Mouse (Mus musculus): ENCODE measurements around the gene Atxn2l. TPM values are rescaled to one million over a fixed set of nuclear protein-coding genes. Genes with fewer than 3 reads are reported as not detected.

Gene Atxn2l
- polyA plus RNA-seq, 1 experiment from 2014 or later = 43.8 TPM

DNA sequence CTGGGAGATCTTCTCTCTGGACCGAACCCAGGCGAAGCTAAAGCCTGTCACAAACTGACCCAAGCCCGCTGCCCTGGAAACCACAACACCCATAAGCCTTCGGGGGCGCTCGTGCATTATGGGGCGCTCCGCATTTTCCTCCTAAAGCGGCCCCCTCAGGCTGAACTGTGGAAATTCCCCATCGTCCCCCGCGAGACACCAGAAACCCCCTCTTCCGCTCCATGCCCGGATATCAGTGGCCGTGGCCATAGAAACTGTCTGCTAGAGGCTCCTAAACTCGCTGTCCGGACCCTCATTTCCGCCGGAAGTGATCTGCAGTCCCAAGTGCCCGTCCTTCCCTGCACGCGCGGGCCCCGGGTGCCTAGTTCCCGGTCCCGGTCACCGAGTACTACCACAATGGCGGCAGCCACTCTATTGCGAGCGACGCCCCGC is 16.2 kb downstream of the Atxn2l start, which contains the start of gene Tufm:
Gene Tufm, plus strand, starts transcription at position 310 of the 432 bp plus-strand sequence.
- Histone ChIP-seq H3K9me3 (no peaks in the 10 kb centered on the region), H3K4me2 (replicated peaks) (peak within 1 kb of the TSS; percentile 79), H3K27ac (peak within 1 kb of the TSS; percentile 77), H3K4me1 (replicated peaks) (peaks cover 5% of the 10 kb centered on the region), H3K27me3 (replicated peaks) (no peaks in the 10 kb centered on the region), H3K9ac (peak within 1 kb of the TSS; percentile 66), H3K36me3 (peaks cover 13% of the 10 kb centered on the region), H3K4me3 (replicated peaks) (peak within 1 kb of the TSS; percentile 67)
- under 1% methylated on average over 32 of the region's 32 CpGs for WGBS
- ATAC-seq = peak; percentile 90

DNA sequence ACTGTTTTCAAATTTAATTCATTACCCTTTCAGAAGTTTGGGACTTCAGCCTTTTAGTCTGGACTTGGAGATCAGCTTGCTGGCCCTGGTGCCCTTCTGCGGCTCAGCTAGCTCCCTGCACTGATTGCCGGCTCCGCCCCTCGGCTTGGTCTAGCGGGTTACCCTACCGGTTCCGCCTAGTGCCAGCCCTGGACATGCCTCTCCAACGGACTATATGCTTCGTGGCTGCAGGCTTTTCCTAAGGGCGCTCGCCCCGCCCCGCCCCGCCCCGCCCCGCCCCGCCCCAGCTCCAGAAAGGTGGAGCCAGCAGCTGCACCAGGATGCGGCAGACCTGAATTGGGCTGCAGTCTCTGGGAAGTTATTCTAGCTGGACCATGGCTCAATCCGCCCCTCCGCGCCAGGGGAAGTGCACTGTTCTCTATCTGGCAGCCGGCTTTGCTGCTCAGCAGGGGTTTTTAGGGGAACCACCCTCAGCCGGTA is 20.8 kb downstream of the Atxn2l start:
- peak; percentile 92 for ATAC-seq
- no peaks in the 10 kb centered on the region for H3K4me1 ChIP-seq (replicated peaks)
- peak overlapping the region; percentile 32; the same call in 1 of the 2 replicates for H3K9ac ChIP-seq
- no peaks in the 10 kb centered on the region for H3K27me3 ChIP-seq (replicated peaks)
- peak overlapping the region; percentile 87 for H3K27ac ChIP-seq
- no peaks in the 10 kb centered on the region for H3K36me3 ChIP-seq
- H3K4me3 ChIP-seq (replicated peaks) = peak overlapping the region; percentile 38
- H3K9me3 ChIP-seq = no peaks in the 10 kb centered on the region
- WGBS = under 1% methylated on average over 23 of the region's 23 CpGs
- peak overlapping the region; percentile 86 for H3K4me2 ChIP-seq (replicated peaks)

DNA sequence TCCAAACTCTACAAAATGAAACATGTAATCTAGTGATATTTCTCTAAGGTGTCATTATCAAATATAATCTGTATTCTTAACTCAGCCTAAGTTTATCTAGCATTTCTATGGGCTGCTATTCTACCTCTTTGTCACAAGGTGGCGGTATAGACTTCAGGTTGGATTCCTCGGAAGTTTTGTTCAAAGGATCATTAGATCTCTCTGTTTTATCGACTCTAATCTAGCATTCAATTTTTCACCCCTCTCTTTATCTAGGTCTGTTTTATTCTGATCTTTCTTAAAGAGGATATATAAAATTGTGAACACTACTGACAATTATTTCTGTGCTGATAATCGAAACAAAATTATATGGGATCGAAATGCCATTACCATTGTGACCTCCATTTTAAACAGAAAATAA is 21.5 kb downstream of the Atxn2l start:
- no peak for ATAC-seq
- Histone ChIP-seq H3K9me3 (no peaks in the 10 kb centered on the region), H3K27me3 (replicated peaks) (no peaks in the 10 kb centered on the region), H3K27ac (no peak overlapping the region), H3K4me3 (replicated peaks) (no peak overlapping the region), H3K9ac (no peak overlapping the region), H3K4me2 (replicated peaks) (no peak overlapping the region), H3K36me3 (no peaks in the 10 kb centered on the region), H3K4me1 (replicated peaks) (no peaks in the 10 kb centered on the region)
- WGBS = 22% methylated on average over 5 of the region's 5 CpGs

DNA sequence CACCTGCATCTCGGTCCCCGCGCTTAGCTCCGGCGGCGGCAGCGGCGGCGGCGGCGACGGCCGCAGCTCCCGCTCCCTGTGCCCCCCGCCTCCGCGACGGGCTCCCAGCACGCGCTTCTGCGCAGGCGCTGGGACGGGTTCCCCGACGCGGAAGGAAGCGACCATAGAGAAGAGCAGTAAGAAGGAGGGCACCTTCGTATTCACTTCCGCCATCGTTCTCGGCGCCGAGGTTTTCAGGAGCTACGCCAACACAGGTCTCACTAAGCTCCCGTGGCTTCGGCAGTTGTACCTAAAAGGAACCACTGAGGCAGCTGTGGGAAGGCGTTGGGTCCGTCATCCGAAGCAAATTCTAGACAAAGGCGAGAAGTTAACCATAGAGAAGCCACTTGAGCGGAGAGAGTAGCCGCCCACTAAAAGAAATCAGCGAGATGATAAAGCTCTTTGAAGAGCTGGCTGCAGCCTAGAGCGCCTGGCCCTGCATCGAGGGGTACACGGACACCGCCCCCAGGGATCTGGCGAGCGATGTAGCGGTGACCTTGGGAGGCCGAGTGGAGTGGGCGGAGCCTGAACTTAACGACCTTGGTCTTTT is 28.1 kb downstream of the Atxn2l start, which contains the start of gene Sh2b1:
Gene Sh2b1, minus strand, starts transcription at position 432 of the 589 bp plus-strand sequence.
- H3K27me3 ChIP-seq (replicated peaks) = no peaks in the 10 kb centered on the region
- peak within 1 kb of the TSS; percentile 85 for H3K4me2 ChIP-seq (replicated peaks)
- H3K9me3 ChIP-seq = no peaks in the 10 kb centered on the region
- H3K36me3 ChIP-seq = peaks cover 21% of the 10 kb centered on the region
- peaks cover 10% of the 10 kb centered on the region for H3K4me1 ChIP-seq (replicated peaks)
- peak within 1 kb of the TSS; percentile 86 for H3K4me3 ChIP-seq (replicated peaks)
- ATAC-seq = peak; percentile 95
- WGBS = under 1% methylated on average over 53 of the region's 53 CpGs
- H3K27ac ChIP-seq = peak within 1 kb of the TSS; percentile 92
- peak within 1 kb of the TSS; percentile 98 for H3K9ac ChIP-seq

DNA sequence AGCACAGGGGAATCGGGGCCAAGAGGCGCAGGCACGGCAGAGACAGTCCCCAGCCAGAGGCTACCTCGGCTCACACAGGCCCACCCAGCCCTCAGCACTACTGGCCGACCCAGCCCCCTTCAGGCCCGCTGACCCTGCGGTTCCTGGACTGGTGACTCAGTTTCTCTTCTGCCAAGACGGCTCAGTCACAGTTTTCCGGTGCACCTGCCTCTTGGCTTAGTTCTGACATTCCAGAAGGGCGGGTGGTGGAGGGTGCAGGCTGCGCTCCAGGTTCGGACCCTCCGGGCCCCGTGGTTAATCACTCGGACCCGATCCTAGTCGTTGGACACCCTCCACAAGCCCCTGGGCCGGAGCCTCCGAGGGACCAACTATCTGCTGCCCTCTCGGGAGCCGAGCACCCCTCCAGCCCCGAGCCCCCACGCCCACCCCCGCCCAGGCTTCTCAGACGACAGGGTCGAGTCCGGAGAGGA is 28.7 kb downstream of the Atxn2l start:
- no peaks in the 10 kb centered on the region for H3K27me3 ChIP-seq (replicated peaks)
- peak overlapping the region; percentile 98 for H3K9ac ChIP-seq
- peaks cover 21% of the 10 kb centered on the region for H3K36me3 ChIP-seq
- H3K4me2 ChIP-seq (replicated peaks) = peak overlapping the region; percentile 85
- H3K4me1 ChIP-seq (replicated peaks) = peaks cover 10% of the 10 kb centered on the region
- peak overlapping the region; percentile 92 for H3K27ac ChIP-seq
- no peaks in the 10 kb centered on the region for H3K9me3 ChIP-seq
- peak overlapping the region; percentile 86 for H3K4me3 ChIP-seq (replicated peaks)
- under 1% methylated on average over 26 of the region's 27 CpGs for WGBS
- ATAC-seq = peak; percentile 51

DNA sequence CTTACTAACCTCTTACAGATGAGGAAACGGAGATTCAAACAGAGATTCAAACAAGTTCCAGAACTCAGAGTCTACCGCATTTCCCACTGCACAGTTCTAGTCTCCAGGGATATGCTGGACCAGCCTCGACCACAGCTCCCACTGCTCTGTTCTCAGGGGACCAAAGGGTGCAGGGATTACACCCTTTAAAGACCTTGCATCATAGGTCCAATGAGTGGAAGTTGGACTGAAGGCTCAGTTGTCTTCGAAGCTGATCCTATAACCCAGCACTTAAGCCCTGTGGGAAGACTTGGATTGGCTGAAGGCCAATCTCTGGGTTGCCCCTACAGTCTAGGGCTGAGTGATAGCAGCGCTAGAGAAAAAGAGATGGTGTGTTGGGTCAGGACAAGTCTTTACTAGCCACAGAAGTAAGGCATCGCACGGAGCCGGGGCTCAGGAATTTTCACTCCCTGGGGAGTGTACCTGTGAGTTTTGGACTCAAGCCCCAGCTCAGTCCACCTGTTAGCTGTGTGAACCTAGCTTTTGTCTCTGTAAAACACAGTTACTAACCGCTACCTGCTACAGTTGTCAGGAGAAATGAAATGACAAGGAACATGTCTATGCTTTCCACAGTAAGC is 29.7 kb downstream of the Atxn2l start:
- Histone ChIP-seq H3K9ac (peak overlapping the region; percentile 98), H3K27ac (no peak overlapping the region), H3K4me1 (replicated peaks) (peaks cover 10% of the 10 kb centered on the region), H3K4me3 (replicated peaks) (peak overlapping the region; percentile 86), H3K27me3 (replicated peaks) (no peaks in the 10 kb centered on the region), H3K9me3 (no peaks in the 10 kb centered on the region), H3K36me3 (peaks cover 30% of the 10 kb centered on the region), H3K4me2 (replicated peaks) (peak overlapping the region; percentile 85)
- WGBS = 85% methylated on average over 9 of the region's 9 CpGs
- ATAC-seq = no peak

DNA sequence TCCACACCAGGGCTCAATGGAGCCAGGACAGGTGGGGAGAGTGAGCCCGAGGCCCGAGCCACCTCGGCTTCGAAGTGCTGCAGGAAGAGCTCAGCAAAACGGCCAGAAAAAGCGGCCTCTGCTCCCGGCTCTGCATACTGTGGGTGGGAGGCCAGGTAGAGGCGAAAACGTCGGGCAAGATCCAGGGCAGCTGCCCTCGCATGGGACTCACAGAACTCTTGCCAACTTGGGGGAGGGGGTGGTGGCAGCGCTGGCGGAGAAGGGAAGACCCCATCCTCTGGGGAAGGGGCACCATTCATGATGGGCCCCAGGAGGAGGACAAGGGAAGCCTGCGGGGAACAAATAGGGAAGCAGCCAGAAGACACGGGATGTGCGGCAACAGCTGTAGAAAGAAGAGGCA is 30.5 kb downstream of the Atxn2l start:
- Histone ChIP-seq H3K4me3 (replicated peaks) (no peak overlapping the region), H3K9ac (peak overlapping the region; percentile 8; the same call in 1 of the 2 replicates), H3K36me3 (peaks cover 36% of the 10 kb centered on the region), H3K9me3 (no peaks in the 10 kb centered on the region), H3K27ac (no peak overlapping the region), H3K27me3 (replicated peaks) (no peaks in the 10 kb centered on the region), H3K4me2 (replicated peaks) (no peak overlapping the region), H3K4me1 (replicated peaks) (peaks cover 10% of the 10 kb centered on the region)
- WGBS = 91% methylated on average over 16 of the region's 16 CpGs
- no peak for ATAC-seq

DNA sequence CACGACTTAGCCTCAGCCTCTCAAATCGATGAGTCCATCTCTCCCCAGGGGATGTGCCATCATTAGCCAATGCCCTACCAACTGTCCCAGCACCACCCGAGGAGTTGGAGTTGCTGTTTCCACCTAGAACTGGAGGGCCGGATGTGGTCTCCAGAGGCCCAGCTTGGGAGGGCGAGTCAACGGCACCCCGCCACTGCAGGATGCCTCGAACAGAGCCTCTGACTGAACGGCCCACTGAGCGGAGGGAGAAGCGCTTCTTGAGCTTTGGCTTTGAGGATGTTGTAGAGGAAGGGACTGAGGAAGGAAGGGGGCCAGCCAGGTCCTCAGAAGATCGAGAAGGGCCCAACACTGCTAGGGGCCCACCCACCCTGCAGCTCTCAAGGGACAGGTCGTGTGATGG is 30.9 kb downstream of the Atxn2l start:
- peaks cover 39% of the 10 kb centered on the region for H3K36me3 ChIP-seq
- no peak overlapping the region for H3K27ac ChIP-seq
- H3K4me1 ChIP-seq (replicated peaks) = peaks cover 10% of the 10 kb centered on the region
- no peaks in the 10 kb centered on the region for H3K9me3 ChIP-seq
- H3K27me3 ChIP-seq (replicated peaks) = no peaks in the 10 kb centered on the region
- peak overlapping the region; percentile 8; the same call in 1 of the 2 replicates for H3K9ac ChIP-seq
- no peak overlapping the region for H3K4me2 ChIP-seq (replicated peaks)
- ATAC-seq = no peak
- no peak overlapping the region for H3K4me3 ChIP-seq (replicated peaks)
- WGBS = 85% methylated on average over 13 of the region's 13 CpGs

DNA sequence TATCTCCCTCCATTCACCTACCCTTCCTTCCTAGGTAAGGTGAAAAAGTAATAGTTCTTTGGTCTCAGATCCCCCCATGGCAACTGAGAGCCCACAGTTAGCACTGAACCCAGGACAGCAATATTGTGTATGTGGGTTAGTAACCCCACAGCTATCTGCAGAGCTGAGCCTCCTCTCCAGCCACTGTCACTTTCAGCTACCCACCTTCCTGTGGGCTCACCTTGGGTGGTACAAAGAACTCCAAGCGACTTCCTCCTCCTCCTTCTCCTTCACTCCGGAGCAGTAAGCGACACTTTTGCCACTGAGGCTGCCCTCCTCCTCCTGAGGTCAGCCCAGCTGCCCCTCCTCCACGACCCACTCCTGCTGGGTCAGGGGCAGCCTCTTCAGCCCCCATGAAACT is 31.4 kb downstream of the Atxn2l start:
- H3K4me1 ChIP-seq (replicated peaks) = peaks cover 10% of the 10 kb centered on the region
- no peak overlapping the region for H3K9ac ChIP-seq
- no peak overlapping the region for H3K4me2 ChIP-seq (replicated peaks)
- H3K4me3 ChIP-seq (replicated peaks) = no peak overlapping the region
- 75% methylated on average over 4 of the region's 4 CpGs for WGBS
- no peaks in the 10 kb centered on the region for H3K27me3 ChIP-seq (replicated peaks)
- no peaks in the 10 kb centered on the region for H3K9me3 ChIP-seq
- no peak overlapping the region for H3K27ac ChIP-seq
- peaks cover 43% of the 10 kb centered on the region for H3K36me3 ChIP-seq
- no peak for ATAC-seq

DNA sequence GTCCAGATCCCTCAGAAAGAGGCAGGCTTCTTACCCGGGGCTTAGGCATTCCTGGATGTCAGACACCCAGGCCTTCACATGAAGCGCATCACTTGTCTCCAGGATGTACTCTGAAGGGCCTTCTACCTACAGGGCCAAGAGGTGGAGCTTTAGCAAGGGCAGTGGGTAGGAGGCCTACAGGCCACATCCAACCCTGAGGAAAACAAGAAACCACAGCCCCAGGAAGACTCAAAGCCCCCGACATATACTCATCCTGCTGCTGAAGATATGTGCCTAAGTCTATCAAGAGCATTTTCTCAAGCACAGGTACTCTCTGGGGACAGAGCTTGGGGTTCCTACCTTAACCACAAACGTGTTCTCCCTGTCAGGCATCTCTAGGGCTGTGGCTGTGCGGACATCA is 31.9 kb downstream of the Atxn2l start:
- no peak for ATAC-seq
- Histone ChIP-seq H3K27ac (no peak overlapping the region), H3K36me3 (peaks cover 46% of the 10 kb centered on the region), H3K27me3 (replicated peaks) (no peaks in the 10 kb centered on the region), H3K4me2 (replicated peaks) (no peak overlapping the region), H3K9me3 (no peaks in the 10 kb centered on the region), H3K4me1 (replicated peaks) (peaks cover 10% of the 10 kb centered on the region), H3K9ac (no peak overlapping the region), H3K4me3 (replicated peaks) (no peak overlapping the region)
- 90% methylated on average over 5 of the region's 5 CpGs for WGBS

DNA sequence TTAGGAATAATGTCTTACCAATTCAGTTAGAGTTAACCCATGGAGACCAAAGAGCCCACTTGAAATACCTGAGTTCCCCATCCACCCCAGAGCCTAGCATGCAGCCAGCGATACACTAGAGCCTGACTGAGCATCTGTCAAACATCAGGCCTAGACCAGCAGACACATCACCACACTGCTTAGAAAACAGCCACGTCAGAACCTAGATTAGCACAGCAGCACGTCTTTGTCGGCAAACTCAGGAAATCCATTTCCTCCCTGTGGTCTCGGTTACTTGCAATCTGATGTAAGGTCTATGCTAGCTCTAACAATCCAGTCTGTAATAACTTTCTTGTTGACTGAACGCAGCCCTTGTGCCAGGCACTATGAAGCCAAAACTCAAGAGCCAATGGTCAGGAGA is 33.2 kb downstream of the Atxn2l start:
- peaks cover 16% of the 10 kb centered on the region for H3K4me1 ChIP-seq (replicated peaks)
- WGBS = 73% methylated on average over 6 of the region's 6 CpGs
- no peak overlapping the region for H3K4me3 ChIP-seq (replicated peaks)
- no peak overlapping the region for H3K27ac ChIP-seq
- H3K9ac ChIP-seq = no peak overlapping the region
- no peaks in the 10 kb centered on the region for H3K9me3 ChIP-seq
- H3K36me3 ChIP-seq = peaks cover 46% of the 10 kb centered on the region
- no peak for ATAC-seq
- H3K4me2 ChIP-seq (replicated peaks) = no peak overlapping the region
- no peaks in the 10 kb centered on the region for H3K27me3 ChIP-seq (replicated peaks)

DNA sequence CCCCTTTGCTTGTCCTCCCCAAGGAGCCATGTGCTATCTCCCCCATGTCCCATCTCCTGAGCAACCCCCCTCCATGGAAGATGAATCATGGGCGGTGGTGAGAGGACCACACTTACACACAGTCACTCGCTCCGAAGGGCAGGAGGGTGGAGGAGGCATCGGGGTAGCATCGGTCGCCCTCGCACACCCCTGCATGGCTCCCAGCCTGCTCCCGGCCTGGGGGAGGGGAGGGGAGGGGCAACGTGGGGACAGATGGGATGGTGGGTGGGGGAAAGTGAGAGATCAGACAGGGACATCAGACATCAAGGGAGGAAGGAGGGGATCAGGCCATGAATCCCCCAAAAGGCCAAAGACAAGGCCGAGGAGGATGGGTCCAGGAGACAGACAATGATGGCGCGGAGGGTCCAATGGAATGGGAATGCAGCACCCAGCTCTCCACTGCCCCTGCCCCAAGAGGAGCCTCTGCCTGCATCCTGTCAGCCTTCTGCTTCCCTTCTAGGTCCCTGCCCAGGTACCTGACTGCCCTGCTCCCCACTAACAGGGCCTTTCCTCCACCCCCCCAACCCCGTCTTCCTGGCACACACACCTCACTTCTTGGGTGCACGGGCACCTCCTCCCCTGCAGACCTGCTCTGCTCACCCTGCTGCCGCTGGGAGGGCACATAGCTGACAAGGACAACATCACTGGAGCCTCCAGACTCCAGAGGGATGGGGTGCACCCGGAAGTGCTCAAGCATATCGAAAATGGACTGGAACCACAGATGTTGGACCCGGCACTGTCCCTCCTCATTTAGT is 35.2 kb downstream of the Atxn2l start:
- H3K36me3 ChIP-seq = peaks cover 46% of the 10 kb centered on the region

More for the DNA sequence above, 35.2 kb downstream of the Atxn2l start:
- Histone ChIP-seq H3K9ac (no peak overlapping the region), H3K27ac (no peak overlapping the region), H3K4me3 (replicated peaks) (no peak overlapping the region), H3K9me3 (no peaks in the 10 kb centered on the region), H3K27me3 (replicated peaks) (no peaks in the 10 kb centered on the region), H3K4me1 (replicated peaks) (peaks cover 12% of the 10 kb centered on the region; the same call in 1 of the 2 replicates), H3K4me2 (replicated peaks) (no peak overlapping the region)
- WGBS = 91% methylated on average over 18 of the region's 18 CpGs
- no peak for ATAC-seq
